Mouse (Mus musculus) E14TG2a.4 (cell line): ENCODE results near the gene Pcid2.

Source experiments
- CTCF ChIP-seq: conservative IDR thresholded peaks from 2 replicates; pipeline ENCODE4 v1.5.1; 2014; ENCODE audit warnings: low read length
- NANOG ChIP-seq: IDR thresholded peaks from 2 replicates; pipeline ENCODE4 v1.6.1; 2014; ENCODE audit warnings: borderline replicate concordance, low read length, mixed read lengths

DNA sequence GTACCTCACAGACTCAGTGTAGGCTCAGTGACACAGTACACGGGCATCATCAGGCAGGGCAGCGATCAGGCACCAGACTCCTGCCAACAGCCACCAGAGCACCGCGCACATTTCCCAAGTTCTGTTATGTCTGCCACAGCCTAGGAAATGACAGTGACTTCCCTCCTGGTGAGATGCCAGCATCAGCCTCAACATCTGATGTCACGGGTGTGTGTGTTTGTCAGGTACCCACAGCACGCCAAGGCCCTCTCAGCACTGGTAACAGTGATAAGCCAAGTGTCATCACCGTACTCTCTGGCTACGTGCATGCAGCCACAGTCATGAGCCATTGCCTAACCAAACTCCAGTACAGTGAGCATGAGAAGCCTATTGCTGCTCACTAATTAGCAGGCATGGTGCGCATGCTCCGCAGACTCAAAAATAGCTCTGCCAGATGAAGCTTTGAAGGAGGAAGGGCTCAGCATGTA is 68.9 kb downstream of the Pcid2 start:
- TF ChIP-seq CTCF (no peak), NANOG (no peak)
